Mouse (Mus musculus): ENCODE measurements around the gene Trim13. TPM values are rescaled to one million over a fixed set of nuclear protein-coding genes. Genes with fewer than 3 reads are reported as not detected.
"Not testable (repeated sequence)": the region's sequence is repeated elsewhere in the genome, so short reads cannot be mapped to it uniquely, and the experiment has no call there.

The Trim13 gene
- total RNA-seq, 2 experiments from 2014 or later, result 9.6 to 11.3 TPM

DNA sequence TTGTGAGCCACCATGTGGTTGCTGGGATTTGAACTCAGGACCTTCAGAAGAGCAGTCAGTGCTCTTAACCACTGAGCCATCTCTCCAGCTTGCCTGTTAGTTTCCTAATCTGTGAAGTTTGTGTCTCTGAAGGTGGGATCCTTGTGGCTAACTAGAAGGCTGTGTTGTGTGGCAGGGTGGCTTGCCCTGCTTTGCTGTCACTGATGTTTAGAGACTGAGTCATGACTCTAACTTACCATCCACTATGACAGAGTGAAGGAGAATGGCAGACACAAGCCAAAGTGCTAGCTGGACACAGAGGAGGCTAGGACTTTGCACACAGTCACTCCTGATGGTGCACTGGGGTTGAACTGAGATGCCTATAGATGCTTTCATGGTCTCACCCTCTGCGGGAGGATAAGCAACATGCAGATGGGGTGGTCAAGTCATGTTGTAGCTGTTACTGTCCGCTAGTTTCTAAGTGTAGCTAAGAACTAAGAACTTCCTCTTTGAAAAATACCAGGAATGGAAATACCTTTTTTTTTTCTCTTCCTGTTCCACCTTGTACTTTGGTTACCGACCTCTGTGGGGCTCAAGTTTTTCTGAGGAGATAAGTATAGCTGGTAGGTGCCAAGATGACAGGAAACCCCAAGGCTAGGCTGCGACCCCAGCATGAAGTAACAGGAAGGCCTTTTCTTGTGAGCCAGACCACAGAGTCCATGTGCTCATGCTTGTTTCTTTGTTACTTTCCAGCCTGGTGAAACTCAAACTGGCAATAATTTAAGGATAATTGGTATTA, 8.6 kb upstream of the Trim13 start:
- no peak; the same call in 1 of the 2 replicates for TF ChIP-seq CTCF (IDR thresholded peaks at IDR 0.05)
- no peak for DNase-seq (ENCODE audit: extremely low spot score in 1 of 2, low spot score in 2 of 2)
- intact Hi-C loops (cut with DNase I), result loop anchor here (2.0 kb wide), 1 partner anchor 15 kb away; no protein-coding TSS in a partner anchor
- Histone ChIP-seq H3K27ac (no peak overlapping the region), H3K4me3 (no peak overlapping the region)

DNA sequence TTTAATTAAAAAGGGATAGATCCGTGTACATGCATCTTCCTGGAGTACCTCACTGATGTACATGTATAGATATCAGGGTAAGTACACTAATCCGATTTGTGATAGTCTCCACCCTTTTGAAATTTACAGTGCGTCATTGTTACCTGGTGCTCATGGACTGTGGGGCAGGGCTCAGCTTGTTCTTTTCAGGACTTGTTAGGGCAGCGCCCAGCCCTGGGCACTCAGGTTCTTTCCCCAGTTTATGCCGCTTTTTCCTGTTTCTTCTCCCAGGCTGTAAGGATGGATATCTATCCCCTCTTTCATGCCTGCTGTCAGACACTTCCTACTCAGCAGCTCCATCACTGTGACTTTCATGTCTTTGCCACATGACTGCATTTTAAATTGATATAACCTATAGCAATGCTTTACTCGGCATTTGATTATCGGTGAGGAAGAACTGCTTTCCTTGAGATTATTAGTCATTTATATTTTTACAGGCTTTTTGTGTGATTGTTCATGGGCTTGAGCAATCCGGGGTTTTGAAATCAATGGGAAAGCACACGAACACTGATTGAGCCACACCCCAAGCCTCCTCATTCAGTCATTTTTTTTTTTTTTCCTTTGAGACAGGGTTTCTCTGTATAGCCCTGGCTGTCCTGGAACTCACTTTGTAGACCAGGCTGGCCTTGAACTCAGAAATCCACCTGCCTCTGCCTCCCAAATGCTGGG, 1.2 kb upstream of the Trim13 start:
- intact Hi-C loops (cut with DNase I), result no loop called here
- no peak for TF ChIP-seq CTCF (IDR thresholded peaks at IDR 0.05)
- no peak for DNase-seq (ENCODE audit: extremely low spot score in 1 of 2, low spot score in 2 of 2)
- no peak overlapping the region for H3K27ac ChIP-seq
- no peak overlapping the region for H3K4me3 ChIP-seq

DNA sequence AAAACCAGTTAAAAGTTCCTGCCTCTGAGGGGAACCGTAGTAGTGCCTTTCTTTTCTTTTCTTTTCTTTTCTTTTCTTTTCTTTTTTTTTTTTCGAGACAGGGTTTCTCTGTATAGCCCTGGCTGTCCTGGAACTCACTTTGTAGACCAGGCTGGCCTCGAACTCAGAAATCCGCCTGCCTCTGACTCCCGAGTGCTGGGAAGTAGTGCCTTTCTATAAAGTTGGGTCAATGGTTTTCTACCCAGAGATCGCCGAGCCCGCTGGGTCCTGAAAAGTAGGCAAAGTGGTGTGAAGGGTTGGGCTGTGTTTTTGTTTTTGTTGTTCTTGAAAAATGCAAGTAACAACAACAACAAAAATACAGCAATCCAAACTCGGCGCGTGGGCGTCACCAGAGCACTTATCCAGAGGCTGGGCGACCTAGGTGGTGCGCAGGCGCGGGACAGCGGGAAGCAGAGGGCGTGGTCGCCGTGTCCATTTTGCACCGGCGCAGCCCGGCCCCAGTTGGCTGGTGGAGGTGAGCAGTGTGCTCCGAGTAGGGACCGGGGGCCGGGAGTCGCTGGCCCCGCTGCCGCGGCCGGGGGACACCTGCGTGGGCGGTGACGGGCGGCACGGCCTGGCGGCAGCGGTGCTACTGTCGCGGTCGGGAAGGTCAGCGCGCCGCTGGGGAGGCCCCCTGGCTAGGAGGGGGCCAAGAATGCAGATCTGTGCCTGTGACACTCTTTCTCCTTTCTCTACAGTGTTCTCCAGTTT, 1.2 kb downstream of the Trim13 start:
- TF ChIP-seq CTCF (IDR thresholded peaks at IDR 0.05), result no peak
- intact Hi-C loops (cut with DNase I), result loop anchor here (1.0 kb wide), 1 partner anchor 49 kb away; no protein-coding TSS in a partner anchor
- peak; percentile 87 to 90 for DNase-seq (ENCODE audit: extremely low spot score in 1 of 2, low spot score in 2 of 2)
- Histone ChIP-seq H3K4me3 (peak overlapping the region; percentile 71), H3K27ac (peak overlapping the region; percentile 65)

DNA sequence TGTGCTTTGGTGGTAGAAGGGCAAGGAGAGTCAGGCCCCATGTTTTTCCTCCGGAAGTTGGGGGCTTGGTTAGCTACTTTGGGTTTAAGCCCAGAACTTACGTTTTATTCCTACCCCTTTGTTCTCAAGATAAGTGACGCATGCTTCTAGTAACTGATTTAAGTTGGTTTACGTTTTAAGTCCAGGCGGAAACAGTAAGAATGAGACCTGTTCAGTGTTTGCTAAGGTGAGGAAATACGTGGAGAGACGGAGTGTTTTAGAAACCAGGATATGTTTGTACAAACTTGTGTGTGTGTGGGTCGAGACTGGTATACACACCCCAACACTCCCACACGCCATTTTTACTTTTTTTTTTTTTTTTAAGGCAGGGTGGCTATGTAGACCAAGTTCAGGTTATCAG, 3.3 kb downstream of the Trim13 start:
- no peak for TF ChIP-seq CTCF (IDR thresholded peaks at IDR 0.05)
- Histone ChIP-seq H3K27ac (peak overlapping the region; percentile 65; the same call in 1 of the 2 replicates), H3K4me3 (no peak overlapping the region)
- no peak for DNase-seq (ENCODE audit: extremely low spot score in 1 of 2, low spot score in 2 of 2)
- intact Hi-C loops (cut with DNase I), result no loop called here

DNA sequence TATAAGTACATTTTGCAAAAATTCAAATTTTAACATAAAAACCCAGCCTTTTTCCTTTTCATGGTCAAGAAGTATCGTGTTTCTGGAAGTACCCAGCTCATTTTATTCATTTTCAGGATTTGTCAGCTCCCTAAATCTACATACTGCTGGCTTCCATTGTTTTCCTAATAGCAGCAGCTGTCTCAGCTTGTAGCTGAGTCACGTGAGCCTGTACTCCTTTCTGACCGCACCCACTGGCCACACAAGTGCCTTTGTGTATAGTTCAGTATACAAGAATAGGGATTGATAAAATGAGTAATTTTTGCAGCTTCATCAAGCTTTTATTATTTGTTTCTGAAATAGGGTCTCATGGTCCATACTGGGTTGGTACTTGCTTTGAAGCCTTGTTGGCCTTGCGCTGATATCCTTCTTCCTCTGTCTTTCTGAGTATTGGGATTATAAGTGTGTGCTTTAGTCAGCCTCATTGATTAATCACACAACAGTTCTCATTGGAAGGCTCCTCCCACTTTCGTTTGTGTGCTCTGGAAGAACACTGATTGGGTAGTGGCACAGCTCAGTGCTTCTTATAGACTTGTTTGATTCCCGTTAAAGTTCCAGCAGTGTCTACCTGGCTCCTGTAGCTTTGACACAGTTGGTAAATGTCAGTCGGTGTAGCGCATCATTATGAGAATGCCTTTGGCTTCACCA, 5.2 kb downstream of the Trim13 start:
- no peak overlapping the region for H3K4me3 ChIP-seq
- intact Hi-C loops (cut with DNase I), result no loop called here
- peak overlapping the region; percentile 56 for H3K27ac ChIP-seq
- no peak for TF ChIP-seq CTCF (IDR thresholded peaks at IDR 0.05)
- DNase-seq (ENCODE audit: extremely low spot score in 1 of 2, low spot score in 2 of 2), result no peak

DNA sequence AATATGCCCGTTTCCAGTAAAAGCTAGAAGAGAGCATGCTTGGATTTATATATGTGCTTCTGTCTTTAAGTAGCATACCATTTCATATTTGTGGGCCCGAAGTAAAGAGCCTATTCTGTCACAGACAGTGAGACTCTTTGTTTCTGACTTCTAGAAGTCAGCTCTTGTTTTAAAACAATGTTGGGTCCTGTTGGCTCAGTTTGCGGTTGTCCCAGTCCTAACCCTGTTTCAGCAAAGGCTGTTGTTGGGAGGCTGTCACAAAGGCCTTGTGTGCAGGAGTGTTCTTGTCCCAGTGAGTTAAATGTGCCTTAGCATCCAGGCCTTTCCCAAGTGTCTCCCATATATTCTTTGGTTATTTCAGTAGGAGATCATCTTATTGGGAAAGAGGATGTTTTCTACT, 6.0 kb downstream of the Trim13 start:
- no peak for TF ChIP-seq CTCF (IDR thresholded peaks at IDR 0.05)
- no peak for DNase-seq (ENCODE audit: extremely low spot score in 1 of 2, low spot score in 2 of 2)
- intact Hi-C loops (cut with DNase I), result no loop called here
- peak overlapping the region; percentile 56; the same call in 1 of the 2 replicates for H3K27ac ChIP-seq
- H3K4me3 ChIP-seq, result no peak overlapping the region

DNA sequence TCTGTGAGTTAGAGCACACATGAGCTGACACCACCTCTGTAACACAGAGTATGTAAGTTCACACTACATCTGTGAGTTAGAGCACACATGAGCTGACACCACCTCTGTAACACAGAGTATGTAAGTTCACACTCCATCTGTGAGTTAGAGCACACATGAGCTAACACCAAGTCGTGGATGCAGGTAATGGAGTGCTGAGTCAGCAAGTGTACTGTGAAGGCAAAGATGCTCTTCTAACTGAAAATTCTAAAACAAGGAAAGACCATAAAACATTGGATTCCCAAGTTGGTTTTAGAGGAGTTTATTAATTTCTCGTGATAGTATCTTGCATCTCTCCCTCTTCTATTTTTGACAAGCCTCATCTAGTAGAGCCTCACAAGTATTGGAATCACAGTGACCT, 8.0 kb downstream of the Trim13 start:
- H3K27ac ChIP-seq; DNase-seq (ENCODE audit: extremely low spot score in 1 of 2, low spot score in 2 of 2); H3K4me3 ChIP-seq; intact Hi-C loops (cut with DNase I): not testable (repeated sequence)

DNA sequence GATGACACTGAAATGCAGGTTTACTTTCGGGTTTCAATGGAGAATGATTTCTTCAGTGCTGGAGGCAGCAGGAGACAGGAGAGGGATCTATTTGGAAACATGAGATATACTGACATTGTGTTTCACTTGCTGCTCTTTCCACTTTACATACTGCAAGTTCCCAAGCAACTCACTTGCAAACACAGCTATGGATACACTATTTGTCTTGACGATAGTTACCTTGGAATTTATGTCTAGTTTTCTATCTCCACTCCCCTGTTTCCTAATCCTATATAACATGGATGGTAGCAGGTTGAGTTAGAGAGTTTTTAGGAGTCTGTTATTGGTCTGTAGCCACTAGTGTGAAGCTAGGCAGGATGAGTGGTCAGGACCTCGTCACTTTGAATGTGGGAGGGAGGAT, 9.1 kb downstream of the Trim13 start, which contains the start of gene Kcnrg:
Gene Kcnrg (plus strand): TSS at position 301 of the 400 bp plus-strand sequence.
- no peak for DNase-seq (ENCODE audit: extremely low spot score in 1 of 2, low spot score in 2 of 2)
- no peak within 1 kb of the TSS for H3K27ac ChIP-seq
- no peak within 1 kb of the TSS for H3K4me3 ChIP-seq
- intact Hi-C loops (cut with DNase I), result no loop called here
- no peak for TF ChIP-seq CTCF (IDR thresholded peaks at IDR 0.05)

DNA sequence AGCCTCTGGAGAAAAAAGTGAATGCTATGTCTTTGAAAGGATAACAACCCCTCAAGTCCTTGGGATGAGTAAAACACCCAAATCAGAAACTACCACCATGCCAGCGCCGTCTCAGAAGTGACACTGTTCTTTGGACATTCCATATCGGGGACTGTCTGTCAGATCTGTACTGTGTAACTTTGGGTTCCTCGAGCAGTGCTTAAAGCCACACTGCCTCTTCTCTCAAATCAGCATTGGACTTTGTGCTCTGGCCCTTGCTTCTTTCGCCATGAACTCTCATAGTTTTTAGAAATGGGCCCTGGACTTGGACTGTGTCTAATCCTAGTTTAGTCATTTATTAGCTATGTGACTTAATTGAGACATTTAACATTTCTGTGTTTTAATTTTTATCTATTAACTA, 13.7 kb downstream of the Trim13 start:
- TF ChIP-seq CTCF (IDR thresholded peaks at IDR 0.05), result no peak
- Histone ChIP-seq H3K4me3 (no peak overlapping the region), H3K27ac (no peak overlapping the region)
- DNase-seq (ENCODE audit: extremely low spot score in 1 of 2, low spot score in 2 of 2), result no peak
- intact Hi-C loops (cut with DNase I), result no loop called here

DNA sequence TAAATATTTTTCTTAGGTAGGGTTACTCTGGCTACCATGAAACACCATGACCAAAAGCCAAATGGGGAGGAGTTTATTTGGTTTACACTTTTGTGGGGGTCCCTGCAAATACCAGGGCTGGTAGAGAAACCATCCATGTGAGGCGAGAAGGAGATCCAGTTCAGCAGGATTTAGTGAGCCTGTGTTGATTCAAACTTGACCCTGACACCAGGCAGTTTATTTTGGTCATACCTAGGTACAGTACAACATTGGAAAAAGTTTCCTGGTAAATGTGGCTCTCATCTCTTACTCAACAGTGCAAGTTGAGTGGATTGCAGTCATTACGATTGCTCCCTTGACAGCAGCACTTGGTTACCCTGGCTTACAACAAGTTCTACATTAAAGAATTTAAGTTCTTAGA, 15.3 kb downstream of the Trim13 start:
- DNase-seq (ENCODE audit: extremely low spot score in 1 of 2, low spot score in 2 of 2), result no peak
- intact Hi-C loops (cut with DNase I), result no loop called here
- H3K27ac ChIP-seq, result no peak overlapping the region
- TF ChIP-seq CTCF (IDR thresholded peaks at IDR 0.05), result no peak
- H3K4me3 ChIP-seq, result no peak overlapping the region

DNA sequence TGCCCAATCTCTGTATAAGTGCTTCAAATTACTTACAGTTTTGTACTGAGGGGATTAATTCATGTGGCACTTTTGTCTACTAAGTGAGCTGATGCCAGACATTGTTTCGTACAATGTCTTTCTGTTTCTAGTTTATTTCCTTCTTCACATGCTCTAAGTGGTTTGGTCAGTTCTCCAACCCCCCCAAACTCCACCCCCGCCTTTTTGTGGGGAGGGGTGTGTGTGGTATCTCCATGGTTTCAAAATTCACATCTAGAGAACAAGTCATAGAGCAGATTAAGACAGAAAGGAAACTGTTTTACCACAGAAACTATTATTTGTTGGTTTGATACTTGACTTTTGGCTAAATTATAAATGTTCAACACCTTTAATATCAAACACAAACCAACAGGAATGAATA, 22.3 kb downstream of the Trim13 start:
- Histone ChIP-seq H3K4me3 (no peak overlapping the region), H3K27ac (no peak overlapping the region)
- DNase-seq (ENCODE audit: extremely low spot score in 1 of 2, low spot score in 2 of 2), result no peak
- TF ChIP-seq CTCF (IDR thresholded peaks at IDR 0.05), result no peak
- intact Hi-C loops (cut with DNase I), result no loop called here

All from left cerebral cortex, adult 2 months (tissue).